28 mouse cellular contexts compared by ENCODE assay signal in the genomic region with DNA sequence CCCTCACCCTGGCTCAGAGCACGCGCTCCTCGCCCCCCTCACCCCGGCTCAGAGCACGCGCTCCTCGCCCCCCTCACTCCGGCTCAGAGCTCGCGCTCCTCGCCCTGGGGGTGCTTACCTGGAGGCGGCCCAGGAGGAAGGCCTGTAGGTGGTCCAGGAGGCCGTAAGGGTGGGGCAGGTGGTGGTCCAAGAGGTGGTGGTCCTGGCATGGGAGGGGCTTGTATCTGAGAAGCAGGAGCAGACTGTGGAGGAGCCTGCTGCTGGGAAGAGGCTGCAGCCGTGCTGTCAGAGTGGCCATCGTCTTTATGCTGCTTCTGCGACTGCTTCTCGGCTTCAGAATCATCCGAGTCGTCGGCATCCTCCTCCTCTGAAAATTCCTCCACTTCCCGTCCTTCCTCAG. TPM values are rescaled to one million over a fixed set of nuclear protein-coding genes. Genes with fewer than 3 reads are reported as not detected.
DNase-seq lines count a peak whose midpoint lies in the region; ATAC-seq and TF ChIP-seq lines count a peak whose summit lies in the region.
"Had no signal": no experiment of that assay in that cellular context is flagged by ENCODE, and none has a peak within 500 bp of the region (broad histone marks: within the 10 kb centered on the region; RNA-seq: fewer than 3 reads in every experiment).

No protein-coding gene starts in this region.

- no peak overlapping the region for H3K9ac ChIP-seq in forebrain, embryonic 16.5 days (replicated peaks; ENCODE audit: low read depth, low read length)
- no peak overlapping the region for H3K9ac ChIP-seq in forebrain, embryonic 12.5 days
- H3K9ac ChIP-seq: hindbrain, embryonic 13.5 days; intestine, embryonic 15.5 days had no signal

- H3K27me3 ChIP-seq in forebrain, embryonic 16.5 days (replicated peaks; ENCODE audit: control insufficient read depth, insufficient read depth, low read length) = no peaks in the 10 kb centered on the region
- no peaks in the 10 kb centered on the region for H3K27me3 ChIP-seq in forebrain, embryonic 12.5 days
- no peaks in the 10 kb centered on the region for H3K27me3 ChIP-seq in E14TG2a.4 (ENCODE audit: insufficient read depth, low read length)
- H3K27me3 ChIP-seq: CH12.LX; hindbrain, embryonic 13.5 days; intestine, embryonic 15.5 days had no signal

- DNase-seq in layer of hippocampus, adult 2 months (ENCODE audit: low spot score in 2 of 2) = no peak
- DNase-seq in layer of hippocampus, postnatal 10 days (ENCODE audit: low spot score in 2 of 2) = no peak
- DNase-seq in spleen, adult 12 weeks (ENCODE audit: low spot score) = no peak
- DNase-seq: adrenal gland, adult 8-10 months; adrenal gland, postnatal 25 days; B cell, adult 2 months; cerebellum, adult 11-12 months; cerebellum, adult 8-10 months; cerebellum, postnatal 10 days; cerebellum, postnatal 36 days; gastrocnemius, postnatal 10 days; gastrocnemius, postnatal 36 days had no signal

- 91% methylated on average over 19 of the region's 21 CpGs for WGBS in forebrain, embryonic 16.5 days
- 95% methylated on average over 21 of the region's 21 CpGs for WGBS in forebrain, embryonic 12.5 days

- no peak for TF ChIP-seq CTCF in layer of hippocampus, adult 2 months (conservative IDR thresholded peaks at IDR 0.05)
- no peak for TF ChIP-seq CTCF in E14TG2a.4 (conservative IDR thresholded peaks at IDR 0.05; ENCODE audit: low read length)
- no peak for TF ChIP-seq CTCF in cortical plate, adult 2 months (IDR thresholded peaks at IDR 0.05; ENCODE audit: extremely low read depth, insufficient read depth, low read length)

- peaks cover 60% of the 10 kb centered on the region for H3K36me3 ChIP-seq in forebrain, embryonic 16.5 days (ENCODE audit: control insufficient read depth, insufficient read depth)
- peaks cover 95% of the 10 kb centered on the region for H3K36me3 ChIP-seq in forebrain, embryonic 12.5 days (replicated peaks)
- peaks cover 92% of the 10 kb centered on the region for H3K36me3 ChIP-seq in E14TG2a.4 (ENCODE audit: insufficient read depth, low read length)

- H3K4me3 ChIP-seq in forebrain, embryonic 16.5 days (replicated peaks; ENCODE audit: low read length) = no peak overlapping the region
- H3K4me3 ChIP-seq in forebrain, embryonic 12.5 days (replicated peaks) = no peak overlapping the region
- no peak overlapping the region for H3K4me3 ChIP-seq in layer of hippocampus, adult 2 months
- peak overlapping the region; percentile 68 for H3K4me3 ChIP-seq in E14TG2a.4 (replicated peaks; ENCODE audit: low read length)
- H3K4me3 ChIP-seq in cortical plate, adult 2 months (ENCODE audit: insufficient read depth, low read length) = no peak overlapping the region
- H3K4me3 ChIP-seq: forebrain, embryonic 10.5 days; hindbrain, embryonic 10.5 days; hindbrain, embryonic 13.5 days; intestine, embryonic 15.5 days had no signal

- no peaks in the 10 kb centered on the region for H3K9me3 ChIP-seq in forebrain, embryonic 16.5 days (ENCODE audit: control insufficient read depth, low read length)
- no peaks in the 10 kb centered on the region for H3K9me3 ChIP-seq in forebrain, embryonic 12.5 days
- no peaks in the 10 kb centered on the region for H3K9me3 ChIP-seq in E14TG2a.4 (ENCODE audit: low read length)
- H3K9me3 ChIP-seq: forebrain, embryonic 10.5 days; hindbrain, embryonic 10.5 days; hindbrain, embryonic 13.5 days; intestine, embryonic 15.5 days had no signal

- no peak overlapping the region for H3K4me2 ChIP-seq in forebrain, embryonic 16.5 days (ENCODE audit: low read length)
- no peak overlapping the region for H3K4me2 ChIP-seq in forebrain, embryonic 12.5 days
- H3K4me2 ChIP-seq: heart, embryonic 11.5 days; hindbrain, embryonic 13.5 days; intestine, embryonic 15.5 days had no signal

- no peak for ATAC-seq in forebrain, embryonic 16.5 days
- ATAC-seq in forebrain, embryonic 12.5 days (ENCODE audit: low FRiP score) = no peak
- ATAC-seq: activated CD4-positive, CD25-positive, alpha-beta regulatory T cell, adult 4 months; hindbrain, embryonic 16.5 days; intestine, embryonic 15.5 days had no signal

- H3K4me1 ChIP-seq in forebrain, embryonic 16.5 days (replicated peaks; ENCODE audit: control insufficient read depth, insufficient read depth, low read length) = no peaks in the 10 kb centered on the region
- no peaks in the 10 kb centered on the region for H3K4me1 ChIP-seq in forebrain, embryonic 12.5 days
- peaks cover 72% of the 10 kb centered on the region for H3K4me1 ChIP-seq in E14TG2a.4 (replicated peaks; ENCODE audit: low read depth, low read length)
- H3K4me1 ChIP-seq in cortical plate, adult 2 months (ENCODE audit: control insufficient read depth, insufficient read depth, low read length) = peaks cover 5% of the 10 kb centered on the region
- H3K4me1 ChIP-seq: forebrain, embryonic 10.5 days; hindbrain, embryonic 10.5 days; hindbrain, embryonic 13.5 days; intestine, embryonic 15.5 days had no signal

- H3K27ac ChIP-seq in forebrain, embryonic 16.5 days (ENCODE audit: low read length) = peak overlapping the region; percentile 42; the same call in 1 of the 2 replicates
- H3K27ac ChIP-seq in forebrain, embryonic 12.5 days = no peak overlapping the region
- H3K27ac ChIP-seq in layer of hippocampus, adult 2 months = peak overlapping the region; percentile 94
- peak overlapping the region; percentile 90 for H3K27ac ChIP-seq in cortical plate, adult 2 months (ENCODE audit: insufficient read depth, low read length)
- H3K27ac ChIP-seq: forebrain, embryonic 10.5 days; hindbrain, embryonic 10.5 days; hindbrain, embryonic 13.5 days; intestine, embryonic 15.5 days had no signal

- no peak for TF ChIP-seq POLR2A in cortical plate, adult 2 months (IDR thresholded peaks at IDR 0.05; ENCODE audit: extremely low read depth, insufficient read depth, low read length)

RNA-seq across cellular contexts. Expression of gene H2afj, which starts 8.8 kb away (rescaled TPM):
- 107 and 113 TPM in 2 replicates for polyA plus RNA-seq in forebrain, embryonic 16.5 days (2015; fragmentation: Nextera tagmentation; extraction: Ambion mirVana)
- polyA plus RNA-seq in forebrain, embryonic 12.5 days (2016; fragmentation: Nextera tagmentation; extraction: Ambion mirVana) = 121 and 128 TPM in 2 replicates
- 10 to 100 TPM; 69.6 to 72.3 TPM for total RNA-seq in layer of hippocampus, adult 2 months (2021)
- 10 to 100 TPM; 54.6 to 70.6 TPM for total RNA-seq in layer of hippocampus, postnatal 10 days (2021)
- 135 and 139 TPM in 2 replicates for polyA plus RNA-seq in cortical plate, adult 2 months (2012; rRNA removed)

RNA-seq across cellular contexts. Expression of gene BC049715, which starts 10.6 kb away (rescaled TPM):
- 1.0 and 1.4 TPM in 2 replicates for polyA plus RNA-seq in forebrain, embryonic 16.5 days (2015; fragmentation: Nextera tagmentation; extraction: Ambion mirVana)
- 1.1 and 1.9 TPM in 2 replicates for polyA plus RNA-seq in forebrain, embryonic 12.5 days (2016; fragmentation: Nextera tagmentation; extraction: Ambion mirVana)
- 1 to 10 TPM; 3.8 to 5.4 TPM for total RNA-seq in layer of hippocampus, adult 2 months (2021)
- 1 to 10 TPM; 3.1 to 4.9 TPM for total RNA-seq in layer of hippocampus, postnatal 10 days (2021)
- polyA plus RNA-seq in cortical plate, adult 2 months (2012; rRNA removed) = 1.0 and 1.4 TPM in 2 replicates

RNA-seq across cellular contexts. Expression of gene Wbp11, which starts 11.2 kb away (rescaled TPM):
- 79.2 and 82.3 TPM in 2 replicates for polyA plus RNA-seq in forebrain, embryonic 16.5 days (2015; fragmentation: Nextera tagmentation; extraction: Ambion mirVana)
- polyA plus RNA-seq in forebrain, embryonic 12.5 days (2016; fragmentation: Nextera tagmentation; extraction: Ambion mirVana) = 137 and 146 TPM in 2 replicates
- total RNA-seq in layer of hippocampus, adult 2 months (2021) = 100 to 1,000 TPM; 134 to 138 TPM
- 100 to 1,000 TPM; 109 to 110 TPM for total RNA-seq in layer of hippocampus, postnatal 10 days (2021)
- polyA plus RNA-seq in cortical plate, adult 2 months (2012; rRNA removed) = 59.7 and 64.0 TPM in 2 replicates

RNA-seq across cellular contexts. Expression of gene Hist4h4, which starts 12.6 kb away (rescaled TPM):
- polyA plus RNA-seq in forebrain, embryonic 16.5 days (2015; fragmentation: Nextera tagmentation; extraction: Ambion mirVana) = 0.62 and 0.81 TPM in 2 replicates
- polyA plus RNA-seq in forebrain, embryonic 12.5 days (2016; fragmentation: Nextera tagmentation; extraction: Ambion mirVana) = 0.47 and 0.79 TPM in 2 replicates
- total RNA-seq in layer of hippocampus, adult 2 months (2021) = 10 to 100 TPM; 11.6 to 12.8 TPM
- total RNA-seq in layer of hippocampus, postnatal 10 days (2021) = 10 to 100 TPM; 10.9 to 14.3 TPM
- 0.51 and 1.1 TPM in 2 replicates for polyA plus RNA-seq in cortical plate, adult 2 months (2012; rRNA removed)

RNA-seq across cellular contexts. Expression of gene Smco3, which starts 18.4 kb away (rescaled TPM):
- 0.54 and 0.91 TPM in 2 replicates for polyA plus RNA-seq in forebrain, embryonic 16.5 days (2015; fragmentation: Nextera tagmentation; extraction: Ambion mirVana)
- 0.24 and 0.52 TPM in 2 replicates for polyA plus RNA-seq in forebrain, embryonic 12.5 days (2016; fragmentation: Nextera tagmentation; extraction: Ambion mirVana)
- total RNA-seq in layer of hippocampus, adult 2 months (2021) = 1 to 10 TPM; 5.8 to 7.9 TPM
- total RNA-seq in layer of hippocampus, postnatal 10 days (2021) = 1 to 10 TPM; 2.7 to 3.5 TPM
- 6.5 and 8.7 TPM in 2 replicates for polyA plus RNA-seq in cortical plate, adult 2 months (2012; rRNA removed)
- total RNA-seq: heart, adult 8-10 months; heart, postnatal 25 days had no signal
- polyA plus RNA-seq: activated CD4-positive, CD25-positive, alpha-beta regulatory T cell, adult 4 months; forebrain, embryonic 10.5 days; heart, embryonic 11.5 days; heart, embryonic 14.5 days; heart, postnatal 0 days; hindbrain, embryonic 10.5 days had no signal
